In the genomic region with DNA sequence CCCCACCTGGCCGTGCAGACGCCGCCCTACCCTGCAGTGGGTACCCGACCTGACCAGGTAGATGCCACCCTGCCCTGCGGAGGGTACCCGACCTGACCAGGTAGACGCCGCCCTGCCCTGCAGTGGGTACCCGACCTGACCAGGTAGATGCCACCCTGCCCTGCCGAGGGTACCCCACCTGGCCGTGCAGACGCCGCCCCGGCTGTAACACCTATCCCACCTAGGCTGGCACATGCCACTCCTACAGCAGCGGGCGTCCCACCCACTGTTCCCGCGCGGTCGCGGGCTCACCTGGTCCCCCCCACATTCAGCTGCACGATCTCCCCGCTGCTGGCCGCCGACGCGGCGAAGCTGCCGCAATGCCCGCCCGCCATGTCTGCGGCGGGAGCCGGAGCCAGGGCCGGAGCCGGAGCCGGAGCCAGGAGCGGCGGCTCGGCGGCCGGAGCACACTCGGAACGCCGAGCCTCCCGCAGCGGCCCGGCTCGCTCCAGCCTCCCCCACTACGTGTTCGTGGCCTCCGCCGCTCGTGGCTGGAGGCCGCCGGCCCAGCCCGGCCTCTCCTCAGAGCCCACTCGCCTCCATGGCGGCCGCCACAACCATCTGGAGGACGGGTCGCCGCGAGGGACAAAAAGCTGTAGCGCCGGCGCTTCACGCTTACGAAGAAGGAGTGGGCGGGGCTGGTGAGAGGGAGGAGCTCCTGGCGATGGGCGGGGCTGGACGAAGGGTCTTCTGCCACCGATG, we compare ENCODE assay signal across 8 mouse cellular contexts. TPM values are rescaled to one million over a fixed set of nuclear protein-coding genes. Genes with fewer than 3 reads are reported as not detected.
DNase-seq lines count a peak whose midpoint lies in the region; ATAC-seq and TF ChIP-seq lines count a peak whose summit lies in the region.

A gene (minus strand): TSS at position 603 of the 741 bp plus-strand sequence.

- H3K4me3 ChIP-seq in cortical plate, adult 2 months (ENCODE audit: insufficient read depth, low read length) = peak within 1 kb of the TSS; percentile 87
- peak within 1 kb of the TSS; percentile 99 for H3K4me3 ChIP-seq in megakaryocyte, embryonic 14.5 days (replicated peaks)

- TF ChIP-seq CTCF in cortical plate, adult 2 months (IDR thresholded peaks at IDR 0.05; ENCODE audit: extremely low read depth, insufficient read depth, low read length) = no peak

- H3K27ac ChIP-seq in cortical plate, adult 2 months (ENCODE audit: insufficient read depth, low read length) = peak within 1 kb of the TSS; percentile 68

- DNase-seq in gastrocnemius, adult 8-10 months (ENCODE audit: low spot score in 2 of 2) = peak; percentile 91 to 93
- DNase-seq in hindlimb bud, embryonic 11.5 days (ENCODE audit: extremely low spot score, low read depth, low spot score) = peak; percentile 75
- peak; percentile 94 to 97 for DNase-seq in left cerebral cortex, adult 8-10 months (ENCODE audit: low spot score in 2 of 2)
- DNase-seq in right cerebral cortex, postnatal 10 days (ENCODE audit: low spot score in 2 of 2) = peak; percentile 97 to 99
- peak; percentile 99 for DNase-seq in urinary bladder, postnatal 25 days (ENCODE audit: low spot score)

- peak; percentile 57; the same call in 1 of the 2 replicates for TF ChIP-seq POLR2A in cortical plate, adult 2 months (IDR thresholded peaks at IDR 0.05; ENCODE audit: extremely low read depth, insufficient read depth, low read length)

- H3K4me1 ChIP-seq in cortical plate, adult 2 months (ENCODE audit: control insufficient read depth, insufficient read depth, low read length) = peaks cover 11% of the 10 kb centered on the region
- H3K4me1 ChIP-seq in megakaryocyte, embryonic 14.5 days = peaks cover 47% of the 10 kb centered on the region

- peak; percentile 82 for ATAC-seq in activated CD4-positive, CD25-positive, alpha-beta regulatory T cell, adult 4 months

- peaks cover 7% of the 10 kb centered on the region for H3K27me3 ChIP-seq in megakaryocyte, embryonic 14.5 days (replicated peaks)

- H3K9me3 ChIP-seq in megakaryocyte, embryonic 14.5 days = no peaks in the 10 kb centered on the region

- peaks cover 18% of the 10 kb centered on the region for H3K36me3 ChIP-seq in megakaryocyte, embryonic 14.5 days (replicated peaks; ENCODE audit: low read length)

RNA-seq across cellular contexts. Expression of the gene that starts here (rescaled TPM):
- polyA plus RNA-seq in activated CD4-positive, CD25-positive, alpha-beta regulatory T cell, adult 4 months (2017; shearing (Covaris generic)) = 1 to 10 TPM; 5.4 to 8.1 TPM
- polyA plus RNA-seq in cortical plate, adult 2 months (2012; rRNA removed) = 87.2 and 91.9 TPM in 2 replicates
- 10 to 100 TPM; 11.6 to 14.1 (median 12.9) TPM for total RNA-seq in gastrocnemius, adult 8-10 months (2022)
- 10 to 100 TPM; 72.1 to 93.0 (median 81.4) TPM for total RNA-seq in left cerebral cortex, adult 8-10 months (2022)
- 23.4 and 53.9 TPM in 2 replicates for polyA plus RNA-seq in megakaryocyte, embryonic 14.5 days (2012; ENCODE audit: insufficient read depth, low replicate concordance)

Comparison
In these comparisons a context has a peak if more than half of its experiments do, and no peak if none do; other contexts are left out.
1. Peak in every context shown above with its lines: DNase-seq, ATAC-seq, H3K4me3 ChIP-seq and H3K27ac ChIP-seq.
2. RNA of the gene that starts here (total RNA-seq): 72.1 to 93.0 TPM in left cerebral cortex, adult 8-10 months; 11.6 to 14.1 TPM in gastrocnemius, adult 8-10 months; every median in the first group is over 4 times any median in the second.